In the genomic region with DNA sequence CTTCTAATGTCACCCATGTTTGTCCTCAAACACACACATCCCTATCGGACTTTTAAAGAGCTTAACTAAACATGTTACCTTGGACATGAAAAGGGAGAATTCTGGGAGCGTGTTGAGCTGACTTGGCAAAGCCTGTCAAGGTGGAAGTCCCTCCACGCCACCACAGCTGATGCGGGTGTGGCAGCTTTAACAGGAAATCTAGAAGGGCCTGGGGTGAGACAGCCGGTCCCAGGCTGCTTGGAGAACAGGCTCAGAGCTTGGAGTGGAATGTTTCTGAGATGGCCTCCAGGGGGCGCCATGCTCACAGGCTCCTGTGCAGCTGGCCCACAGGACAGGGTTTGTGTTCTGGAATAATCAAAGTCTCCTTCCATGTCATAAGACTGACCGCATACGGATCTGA, we compare ENCODE assay signal across 8 mouse cellular contexts. TPM values are rescaled to one million over a fixed set of nuclear protein-coding genes. Genes with fewer than 3 reads are reported as not detected.
DNase-seq lines count a peak whose midpoint lies in the region; ATAC-seq and TF ChIP-seq lines count a peak whose summit lies in the region.

A gene (minus strand): TSS at position 169 of the 400 bp plus-strand sequence.

- peaks cover 18% of the 10 kb centered on the region; the same call in 1 of the 2 replicates for H3K27me3 ChIP-seq in forebrain, embryonic 10.5 days (ENCODE audit: poor library complexity, severe bottlenecking)
- no peaks in the 10 kb centered on the region for H3K27me3 ChIP-seq in lung, embryonic 16.5 days (ENCODE audit: control insufficient read depth, insufficient read depth, low read depth, low read length)

- H3K4me3 ChIP-seq in ES-E14 (ENCODE audit: insufficient read depth in 1 of 2, low read depth in 1 of 2, low read length in 2 of 2, poor library complexity in 1 of 2, severe bottlenecking in 1 of 2), result no peak within 1 kb of the TSS
- H3K4me3 ChIP-seq in brown adipose tissue, adult 24 weeks (ENCODE audit: insufficient read depth, low read depth, low read length), result no peak within 1 kb of the TSS
- H3K4me3 ChIP-seq in forebrain, embryonic 10.5 days, result no peak within 1 kb of the TSS
- H3K4me3 ChIP-seq in lung, embryonic 16.5 days (ENCODE audit: low read length), result no peak within 1 kb of the TSS

- peak; percentile 66 for ATAC-seq in lung, embryonic 16.5 days (ENCODE audit: low read depth)

- no peak within 1 kb of the TSS for H3K9ac ChIP-seq in ES-E14 (ENCODE audit: insufficient read depth, low read depth, low read length, poor library complexity, severe bottlenecking)
- H3K9ac ChIP-seq in lung, embryonic 16.5 days (ENCODE audit: low read length), result no peak within 1 kb of the TSS

- H3K27ac ChIP-seq in ES-E14 (ENCODE audit: insufficient read depth, low read depth, low read length, poor library complexity, severe bottlenecking), result no peak within 1 kb of the TSS
- peak within 1 kb of the TSS; percentile 38; the same call in 1 of the 2 replicates for H3K27ac ChIP-seq in brown adipose tissue, adult 24 weeks (replicated peaks; ENCODE audit: low read depth, low read length)
- 0 out of 2 replicates have a peak within 1 kb of the TSS, but pooled peaks have one; percentile 6 for H3K27ac ChIP-seq in forebrain, embryonic 10.5 days
- H3K27ac ChIP-seq in lung, embryonic 16.5 days (ENCODE audit: low read length), result no peak within 1 kb of the TSS

- no peaks in the 10 kb centered on the region for H3K36me3 ChIP-seq in ES-E14 (ENCODE audit: control insufficient read depth, insufficient read depth, low read length, poor library complexity, severe bottlenecking)
- H3K36me3 ChIP-seq in forebrain, embryonic 10.5 days (replicated peaks), result no peaks in the 10 kb centered on the region
- no peaks in the 10 kb centered on the region for H3K36me3 ChIP-seq in lung, embryonic 16.5 days (ENCODE audit: control insufficient read depth, insufficient read depth, low read length)

- H3K9me3 ChIP-seq in ES-E14 (ENCODE audit: control insufficient read depth, insufficient read depth, low read depth, low read length), result no peaks in the 10 kb centered on the region
- no peaks in the 10 kb centered on the region for H3K9me3 ChIP-seq in forebrain, embryonic 10.5 days
- no peaks in the 10 kb centered on the region for H3K9me3 ChIP-seq in lung, embryonic 16.5 days (ENCODE audit: control insufficient read depth, low read length)

- in situ Hi-C loops in ES-E14 (cut with MboI; ENCODE audit: low sequenced_read_pairs in 2 of 2, unreplicated experiment in 2 of 2), result no loop called here

- H3K4me1 ChIP-seq in ES-E14 (ENCODE audit: control insufficient read depth in 2 of 2, insufficient read depth in 2 of 2, low read length in 2 of 2, poor library complexity in 1 of 2), result peaks cover 0 to 4% of the 10 kb centered on the region in 2 experiments; a peak in 1 of 4 replicates
- no peaks in the 10 kb centered on the region for H3K4me1 ChIP-seq in brown adipose tissue, adult 24 weeks (ENCODE audit: control insufficient read depth, insufficient read depth, insufficient read length, low read length)
- H3K4me1 ChIP-seq in forebrain, embryonic 10.5 days, result peaks cover 26% of the 10 kb centered on the region
- H3K4me1 ChIP-seq in lung, embryonic 16.5 days (replicated peaks; ENCODE audit: control insufficient read depth, insufficient read depth, low read length), result no peaks in the 10 kb centered on the region

- H3K4me2 ChIP-seq in lung, embryonic 16.5 days (ENCODE audit: low read depth, low read length), result no peak within 1 kb of the TSS

- DNase-seq in ES-E14 (ENCODE audit: low read depth, low spot score), result peak; percentile 70
- peak; percentile 77 for DNase-seq in forebrain, embryonic 10.5 days (ENCODE audit: extremely low spot score, low spot score)
- DNase-seq in heart, postnatal 4 days, result peak; percentile 79
- DNase-seq in layer of hippocampus, adult 8-10 months (ENCODE audit: low spot score in 2 of 2), result peak; percentile 61 to 81
- DNase-seq in ovary, postnatal 36 days (ENCODE audit: low spot score), result peak; percentile 72
- DNase-seq in thymus, postnatal 14 days, result peak; percentile 67

- 35% methylated on average over 8 of the region's 8 CpGs for WGBS in forebrain, embryonic 10.5 days
- 18% methylated on average over 8 of the region's 8 CpGs for WGBS in lung, embryonic 16.5 days

TF ChIP-seq in ES-E14, 5 proteins besides CTCF, POLR2A, EP300 and RAD21:
- TF ChIP-seq HCFC1 (IDR thresholded peaks at IDR 0.05; ENCODE audit: borderline replicate concordance, insufficient read depth, low read length) (no peak), ZNF384 (IDR thresholded peaks at IDR 0.05; ENCODE audit: low read depth, low read length) (no peak), ZC3H11A (IDR thresholded peaks at IDR 0.05; ENCODE audit: borderline replicate concordance, low read depth, low read length) (no peak), CHD2 (IDR thresholded peaks at IDR 0.05; ENCODE audit: low read depth, low read length) (no peak), MAFK (IDR thresholded peaks at IDR 0.05; ENCODE audit: insufficient read depth, low read depth, low read length) (no peak)

RNA-seq across cellular contexts. Expression of the gene that starts here (rescaled TPM):
- total RNA-seq in ES-E14 (2012; rRNA removed), result 0.26 TPM in 1 of 2 replicates, not detected in the other
- polyA plus RNA-seq in brown adipose tissue, adult 24 weeks (2012; ENCODE audit: insufficient read depth, insufficient read length, missing spikeins), result not detected in 2 replicates
- polyA plus RNA-seq in forebrain, embryonic 10.5 days (2016; fragmentation: Nextera tagmentation; extraction: Ambion mirVana), result 0.25 TPM in 1 of 2 replicates, not detected in the other
- not detected for total RNA-seq in heart, postnatal 4 days (2021)
- 1 to 10 TPM in 3 of 4 experiments, under 1 TPM in 1; 0.51 to 2.3 (median 1.8) TPM for total RNA-seq in layer of hippocampus, adult 8-10 months (2022)
- 0.23 TPM in 1 of 2 replicates, not detected in the other for polyA plus RNA-seq in lung, embryonic 16.5 days (2015; fragmentation: Nextera tagmentation; extraction: Ambion mirVana)

Comparison
In these comparisons a context has a peak if more than half of its experiments do, and no peak if none do; other contexts are left out.
1. Peak in DNase-seq in ES-E14; RNA of the gene not detected or under 1 TPM.
2. Peak in DNase-seq and H3K27ac ChIP-seq in forebrain, embryonic 10.5 days; RNA of the gene not detected or under 1 TPM.
3. Peak in DNase-seq in heart, postnatal 4 days; RNA of the gene not detected or under 1 TPM.
4. Peak in ATAC-seq in lung, embryonic 16.5 days; RNA of the gene not detected or under 1 TPM.